Mouse (Mus musculus) lung, postnatal 0 days (tissue): Measurements from ENCODE around the gene Bok. TPM values are rescaled to one million over a fixed set of nuclear protein-coding genes. Genes with fewer than 3 reads are reported as not detected.

ENCODE experiments used
- ATAC-seq: fragments of 200-750 bp; cut with Nextera tagmentation; 2 replicates; pipeline ENCODE4 v1.8.0; 2017; ENCODE audit warnings: moderate library complexity
- DNase-seq: peaks from one replicate; pipeline ENCODE4 v3.0.0-alpha.2; 2016; ENCODE audit warnings: low spot score
- H3K27ac ChIP-seq: fragments of 300-500 bp; sonication (generic); 2 replicates; pipeline ENCODE4 v1.5.1; 2014; ENCODE audit warnings: antibody characterized with exemption, mild to moderate bottlenecking, low read length, mixed read lengths
- H3K27me3 ChIP-seq: fragments of 300-500 bp; sonication (generic); replicated peaks from 2 replicates; pipeline ENCODE4 v1.6.1; 2014; ENCODE audit warnings: low read length, mixed read lengths; ENCODE audit not compliant: insufficient read depth
- H3K36me3 ChIP-seq: fragments of 300-500 bp; sonication (generic); 2 replicates; pipeline ENCODE4 v1.6.1; 2014; ENCODE audit warnings: low read length, mixed read lengths; ENCODE audit not compliant: insufficient read depth
- H3K4me1 ChIP-seq: fragments of 300-500 bp; sonication (generic); 2 replicates; pipeline ENCODE4 v1.6.1; 2014; ENCODE audit warnings: antibody characterized with exemption, low read depth, low read length, mixed read lengths; ENCODE audit not compliant: insufficient read depth
- H3K4me2 ChIP-seq: fragments of 300-500 bp; sonication (generic); replicated peaks from 2 replicates; pipeline ENCODE4 v1.6.1; 2014; ENCODE audit warnings: low read depth, mild to moderate bottlenecking, low read length, moderate library complexity, mixed read lengths
- H3K4me3 ChIP-seq: fragments of 300-500 bp; sonication (generic); 2 replicates; pipeline ENCODE4 v1.5.1; 2014; ENCODE audit warnings: low read depth, low read length
- H3K9ac ChIP-seq: fragments of 300-500 bp; sonication (generic); replicated peaks from 2 replicates; pipeline ENCODE4 v1.6.1; 2014; ENCODE audit warnings: low read depth, mild to moderate bottlenecking
- H3K9me3 ChIP-seq: fragments of 300-500 bp; sonication (generic); 2 replicates; pipeline ENCODE4 v1.6.1; 2016; ENCODE audit warnings: low read length, mixed read lengths
- CTCF ChIP-seq: IDR thresholded peaks from 2 replicates; pipeline ENCODE4 v1.5.1; 2016; ENCODE audit warnings: antibody characterized with exemption, mild to moderate bottlenecking
- EP300 ChIP-seq: IDR thresholded peaks from 2 replicates; pipeline ENCODE4 v1.6.1; 2016; ENCODE audit warnings: antibody characterized with exemption, mild to moderate bottlenecking, control low read depth
- WGBS: fragments of 180-500 bp; shearing (Covaris S2); extraction: QIAGEN DNeasy Blood & Tissue Kit; methylation state at CpG from one replicate; pipeline ENCODE4 v1.1.7; 2014; 5-methylcytosine and 5-hydroxymethylcytosine counted together
- polyA plus RNA-seq: library from polyadenylated mRNA; unstranded; fragments of >200 nt; fragmentation: Nextera tagmentation; extraction: Ambion mirVana; gene quantifications from 2 replicates; pipeline ENCODE4 v1.2.1, GENCODE M21; 2015

The Bok gene
- polyA plus RNA-seq, 1 experiment from 2014 or later: 31.2 TPM

- H3K27ac ChIP-seq: no peak overlapping the region
- H3K9me3 ChIP-seq: no peaks in the 10 kb centered on the region
- H3K4me1 ChIP-seq: peaks cover 10% of the 10 kb centered on the region; the same call in 1 of the 2 replicates
- H3K27me3 ChIP-seq: no peaks in the 10 kb centered on the region
- no peak for DNase-seq
- no peak overlapping the region for H3K9ac ChIP-seq
- H3K36me3 ChIP-seq: no peaks in the 10 kb centered on the region
- H3K4me2 ChIP-seq: no peak overlapping the region
- TF ChIP-seq CTCF: no peak
- TF ChIP-seq EP300: no peak
- ATAC-seq: no peak
- no peak overlapping the region for H3K4me3 ChIP-seq
Measured at GRCm38 (mm10) chr1:93669941-93670340, 15.5 kb upstream of the Bok start.

- H3K4me1 ChIP-seq: peaks cover 10% of the 10 kb centered on the region; the same call in 1 of the 2 replicates
- ATAC-seq (no peak), DNase-seq (no peak)
- no peak overlapping the region for H3K27ac ChIP-seq
- TF ChIP-seq EP300 (no peak), CTCF (no peak)
- no peak overlapping the region for H3K9ac ChIP-seq
- no peak overlapping the region for H3K4me3 ChIP-seq
- H3K4me2 ChIP-seq: no peak overlapping the region
- H3K36me3 ChIP-seq: no peaks in the 10 kb centered on the region
- no peaks in the 10 kb centered on the region for H3K27me3 ChIP-seq
- H3K9me3 ChIP-seq: no peaks in the 10 kb centered on the region
- 79% methylated on average over 5 of the region's 5 CpGs for WGBS
Measured at GRCm38 (mm10) chr1:93672682-93673081, 12.8 kb upstream of the Bok start.

GRCm38 (mm10) chr1:93678386-93678785 is 7.1 kb upstream of the Bok start:
- H3K4me2 ChIP-seq: no peak overlapping the region
- H3K36me3 ChIP-seq: no peaks in the 10 kb centered on the region
- ATAC-seq: peak; percentile 60
- H3K9ac ChIP-seq: no peak overlapping the region
- H3K4me1 ChIP-seq: no peaks in the 10 kb centered on the region
- H3K4me3 ChIP-seq: no peak overlapping the region
- TF ChIP-seq CTCF: no peak
- no peaks in the 10 kb centered on the region for H3K9me3 ChIP-seq
- H3K27me3 ChIP-seq: no peaks in the 10 kb centered on the region
- no peak overlapping the region for H3K27ac ChIP-seq
- peak; percentile 76 for DNase-seq
- 30% methylated on average over 2 of the region's 2 CpGs for WGBS

- Histone ChIP-seq H3K27me3 (no peaks in the 10 kb centered on the region), H3K9ac (no peak overlapping the region), H3K4me2 (no peak overlapping the region), H3K4me1 (no peaks in the 10 kb centered on the region), H3K27ac (no peak overlapping the region), H3K4me3 (no peak overlapping the region), H3K9me3 (no peaks in the 10 kb centered on the region), H3K36me3 (no peaks in the 10 kb centered on the region)
- 21% methylated on average over 7 of the region's 7 CpGs for WGBS
- peak; percentile 72 for DNase-seq
- ATAC-seq: peak; percentile 88
- TF ChIP-seq CTCF (no peak), EP300 (peak; percentile 55)
Measured at GRCm38 (mm10) chr1:93679889-93680568, 5.4 kb upstream of the Bok start.

GRCm38 (mm10) chr1:93686245-93686960 is 943 bp downstream of the Bok start:
- H3K4me2 ChIP-seq: peak overlapping the region; percentile 62
- peak overlapping the region; percentile 62 for H3K4me3 ChIP-seq
- DNase-seq (peak; percentile 75), ATAC-seq (peak; percentile 82)
- no peaks in the 10 kb centered on the region for H3K36me3 ChIP-seq
- H3K27ac ChIP-seq: no peak overlapping the region
- H3K9me3 ChIP-seq: no peaks in the 10 kb centered on the region
- no peaks in the 10 kb centered on the region for H3K27me3 ChIP-seq
- WGBS: 2% methylated on average over 51 of the region's 51 CpGs
- H3K9ac ChIP-seq: peak overlapping the region; percentile 2; the same call in 1 of the 2 replicates
- TF ChIP-seq CTCF: peak; percentile 69
- TF ChIP-seq EP300: no peak
- no peaks in the 10 kb centered on the region for H3K4me1 ChIP-seq

- TF ChIP-seq EP300 (no peak), CTCF (no peak)
- H3K27ac ChIP-seq: no peak overlapping the region
- ATAC-seq: no peak
Measured at GRCm38 (mm10) chr1:93686961-93687320, 1.5 kb downstream of the Bok start.

More at GRCm38 (mm10) chr1:93686961-93687320, 1.5 kb downstream of the Bok start:
- 25% methylated on average over 3 of the region's 3 CpGs for WGBS
- no peak overlapping the region for H3K9ac ChIP-seq
- H3K9me3 ChIP-seq: no peaks in the 10 kb centered on the region
- H3K4me2 ChIP-seq: peak overlapping the region; percentile 62
- H3K36me3 ChIP-seq: no peaks in the 10 kb centered on the region
- H3K4me1 ChIP-seq: no peaks in the 10 kb centered on the region
- no peak for DNase-seq
- no peaks in the 10 kb centered on the region for H3K27me3 ChIP-seq
- peak overlapping the region; percentile 62; the same call in 1 of the 2 replicates for H3K4me3 ChIP-seq
